Mouse (Mus musculus) heart, embryonic 11.5 days (tissue): ENCODE data around the gene Krit1. TPM values are rescaled to one million over a fixed set of nuclear protein-coding genes. Genes with fewer than 3 reads are reported as not detected.
"Not testable (repeated sequence)": the region's sequence is repeated elsewhere in the genome, so short reads cannot be mapped to it uniquely, and the experiment has no call there.

Experiments used
- ATAC-seq: fragments of 200-750 bp; cut with Nextera tagmentation; replicated peaks from 2 replicates; pipeline ENCODE4 v1.8.0; 2017; ENCODE audit warnings: moderate library complexity; ENCODE audit not compliant: insufficient number of reproducible peaks, low FRiP score, low TSS enrichment
- H3K27ac ChIP-seq: fragments of 300-500 bp; sonication (generic); 2 replicates; pipeline ENCODE4 v1.5.1; 2014; ENCODE audit warnings: mild to moderate bottlenecking, low read depth, low read length
- H3K27me3 ChIP-seq: fragments of 300-500 bp; sonication (generic); 2 replicates; pipeline ENCODE4 v1.6.1; 2014; ENCODE audit warnings: mild to moderate bottlenecking, low read length, mixed read lengths; ENCODE audit not compliant: control insufficient read depth, insufficient read depth
- H3K36me3 ChIP-seq: fragments of 300-500 bp; sonication (generic); 2 replicates; pipeline ENCODE4 v1.6.1; 2014; ENCODE audit warnings: mild to moderate bottlenecking, low read length, moderate library complexity, mixed read lengths; ENCODE audit not compliant: control insufficient read depth, insufficient read depth
- H3K4me1 ChIP-seq: fragments of 300-500 bp; sonication (generic); 2 replicates; pipeline ENCODE4 v1.6.1; 2014; ENCODE audit warnings: low read length; ENCODE audit not compliant: control insufficient read depth, insufficient read depth
- H3K4me2 ChIP-seq: fragments of 300-500 bp; sonication (generic); 2 replicates; pipeline ENCODE4 v1.6.1; 2014; ENCODE audit warnings: mild to moderate bottlenecking, moderate library complexity
- H3K4me3 ChIP-seq: fragments of 300-500 bp; sonication (generic); 2 replicates; pipeline ENCODE4 v1.5.1; 2014; ENCODE audit warnings: low read depth, low read length
- H3K9ac ChIP-seq: fragments of 300-500 bp; sonication (generic); 2 replicates; pipeline ENCODE4 v1.6.1; 2014; ENCODE audit warnings: mild to moderate bottlenecking, low read depth, low read length, moderate library complexity
- H3K9me3 ChIP-seq: fragments of 300-500 bp; sonication (generic); replicated peaks from 2 replicates; pipeline ENCODE4 v1.6.1; 2016; ENCODE audit warnings: low read length; ENCODE audit not compliant: control insufficient read depth
- WGBS: fragments of 180-500 bp; shearing (Covaris S2); extraction: QIAGEN DNeasy Blood & Tissue Kit; methylation state at CpG from one replicate; pipeline ENCODE4 v1.1.7; 2014; ENCODE audit not compliant: insufficient replicate concordance; 5-methylcytosine and 5-hydroxymethylcytosine counted together
- polyA plus RNA-seq: library from polyadenylated mRNA; unstranded; fragments of >200 nt; fragmentation: Nextera tagmentation; extraction: Ambion mirVana; gene quantifications from 2 replicates; pipeline ENCODE4 v1.2.1, GENCODE M21; 2014

Krit1 gene
- polyA plus RNA-seq, 1 experiment from 2014 or later: 44.4 TPM

DNA sequence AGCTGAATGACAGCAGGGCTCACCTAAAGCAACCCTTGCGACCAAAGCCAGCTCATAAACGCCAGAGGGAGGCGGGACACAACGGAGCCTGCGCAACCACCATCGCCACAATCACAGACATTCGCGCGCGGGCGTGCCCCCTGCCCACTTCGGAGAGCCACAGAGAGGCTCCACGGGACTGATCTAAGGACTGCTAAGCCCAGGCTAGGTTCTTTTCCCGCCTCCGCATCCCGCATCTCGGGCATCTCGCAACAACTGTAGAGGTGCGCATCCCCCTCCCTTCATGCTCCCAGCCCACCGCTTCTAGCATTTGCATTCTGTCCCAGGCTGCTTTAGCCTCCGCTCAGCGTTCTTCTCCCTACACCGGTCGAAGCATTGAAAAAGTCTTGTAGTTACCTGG lies 42.0 kb downstream of the Krit1 start, which contains the start of gene Lrrd1:
Gene Lrrd1, plus strand, starts transcription at position 148 of the 400 bp plus-strand sequence.
- Histone ChIP-seq H3K36me3 (no peaks in the 10 kb centered on the region), H3K4me2 (peak within 1 kb of the TSS; percentile 72), H3K4me3 (peak within 1 kb of the TSS; percentile 50), H3K9me3 (no peaks in the 10 kb centered on the region), H3K27ac (no peak within 1 kb of the TSS), H3K27me3 (no peaks in the 10 kb centered on the region), H3K4me1 (no peaks in the 10 kb centered on the region), H3K9ac (peak within 1 kb of the TSS; percentile 67)
- 6% methylated on average over 24 of the region's 24 CpGs for WGBS
- no peak for ATAC-seq

DNA sequence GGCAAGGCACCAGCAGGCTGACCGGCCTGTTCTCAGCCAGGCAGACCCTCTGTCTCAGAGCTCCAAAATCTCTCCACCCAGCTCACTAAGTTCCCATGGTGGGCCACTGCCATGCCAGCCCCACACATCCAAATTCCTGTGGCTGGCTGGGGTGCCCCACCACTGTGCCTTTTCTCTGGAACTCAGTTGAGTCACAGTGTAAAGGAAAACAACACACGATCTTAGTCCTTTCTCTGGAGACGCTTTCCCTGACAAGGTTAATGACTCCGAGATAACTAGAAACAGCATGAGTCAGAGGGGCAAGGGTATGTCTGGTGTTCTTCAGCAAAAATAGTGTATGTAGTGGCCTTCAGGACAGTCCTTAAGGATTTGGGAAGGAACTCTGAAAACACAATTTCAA lies 67.2 kb downstream of the Krit1 start:
- WGBS: 41% methylated on average over 4 of the region's 4 CpGs
- no peak for ATAC-seq
- Histone ChIP-seq H3K4me3 (no peak overlapping the region), H3K27me3 (no peaks in the 10 kb centered on the region), H3K36me3 (no peaks in the 10 kb centered on the region), H3K4me2 (no peak overlapping the region), H3K4me1 (no peaks in the 10 kb centered on the region), H3K9me3 (no peaks in the 10 kb centered on the region), H3K9ac (no peak overlapping the region), H3K27ac (no peak overlapping the region)

DNA sequence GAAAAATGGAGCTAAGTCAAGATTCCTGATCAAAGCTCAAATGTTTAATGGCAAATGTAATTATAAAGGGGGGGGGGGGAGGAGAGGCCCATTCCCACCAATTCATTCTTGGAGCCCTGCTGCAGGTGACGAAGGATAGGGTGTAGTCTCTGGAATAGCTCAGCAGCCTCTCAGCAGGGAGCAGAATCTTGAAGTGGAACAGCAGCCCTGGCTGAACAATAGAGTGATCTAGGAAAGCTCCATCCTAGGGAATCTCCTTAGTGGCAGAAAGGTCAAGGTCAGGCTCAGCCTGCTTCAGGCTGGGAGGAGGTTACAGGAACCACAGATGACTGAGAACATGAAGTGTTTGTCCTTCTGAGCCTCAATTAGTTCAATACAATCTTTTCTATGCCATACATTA lies 69.4 kb downstream of the Krit1 start:
- no peak overlapping the region for H3K4me3 ChIP-seq
- WGBS: 52% methylated on average over 1 of the region's 1 CpGs
- H3K4me2 ChIP-seq: no peak overlapping the region
- no peak for ATAC-seq
- no peak overlapping the region for H3K27ac ChIP-seq
- H3K9me3 ChIP-seq: no peaks in the 10 kb centered on the region
- no peaks in the 10 kb centered on the region for H3K27me3 ChIP-seq
- no peaks in the 10 kb centered on the region for H3K4me1 ChIP-seq
- no peaks in the 10 kb centered on the region for H3K36me3 ChIP-seq
- no peak overlapping the region for H3K9ac ChIP-seq

DNA sequence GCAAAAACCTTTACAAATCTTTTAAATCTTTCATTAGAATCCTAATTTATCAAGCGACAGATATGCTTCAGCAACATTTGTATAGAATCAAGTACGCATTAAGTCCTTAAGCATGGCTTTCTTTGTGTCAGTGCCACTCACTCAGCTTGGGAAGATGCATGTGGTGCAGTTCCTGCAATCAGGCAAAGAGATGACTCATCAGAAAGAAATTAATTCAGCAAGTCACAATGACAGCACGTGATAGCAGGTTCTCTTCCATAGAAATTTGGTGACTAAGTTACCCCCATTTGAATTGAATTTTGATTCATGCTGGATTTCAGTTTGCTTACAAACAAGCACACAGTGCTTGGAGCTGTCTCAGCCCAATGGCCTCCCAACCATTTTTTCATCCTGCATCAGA lies 70.5 kb downstream of the Krit1 start:
- Histone ChIP-seq H3K9me3 (no peaks in the 10 kb centered on the region), H3K4me2 (no peak overlapping the region), H3K36me3 (no peaks in the 10 kb centered on the region), H3K4me3 (no peak overlapping the region), H3K27ac (no peak overlapping the region), H3K9ac (no peak overlapping the region), H3K4me1 (no peaks in the 10 kb centered on the region), H3K27me3 (no peaks in the 10 kb centered on the region)
- no peak for ATAC-seq
- WGBS: 75% methylated on average over 3 of the region's 3 CpGs

DNA sequence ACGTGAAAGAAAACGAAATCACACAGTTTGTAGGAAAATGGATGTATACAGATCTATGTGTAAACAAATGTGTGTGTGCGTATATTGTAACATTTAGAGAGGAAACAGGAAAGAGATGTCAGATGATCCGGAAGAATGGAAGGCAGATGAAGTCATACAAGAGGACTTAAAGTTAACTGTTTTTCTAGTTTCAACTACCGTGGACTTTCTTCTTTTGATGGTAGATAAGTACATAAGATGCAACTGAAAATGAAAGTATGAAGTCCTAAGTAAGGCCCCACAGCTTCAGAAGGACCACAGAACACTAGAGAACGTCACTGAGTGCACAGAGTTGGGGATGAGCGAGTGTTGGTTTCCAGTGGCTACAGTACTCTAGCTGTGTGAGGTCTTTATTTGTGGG lies 83.9 kb downstream of the Krit1 start:
- not testable (repeated sequence) for ATAC-seq, H3K27me3 ChIP-seq, H3K36me3 ChIP-seq, H3K27ac ChIP-seq, H3K4me3 ChIP-seq, H3K4me2 ChIP-seq, H3K9ac ChIP-seq, H3K4me1 ChIP-seq, H3K9me3 ChIP-seq
- 79% methylated on average over 7 of the region's 7 CpGs for WGBS

DNA sequence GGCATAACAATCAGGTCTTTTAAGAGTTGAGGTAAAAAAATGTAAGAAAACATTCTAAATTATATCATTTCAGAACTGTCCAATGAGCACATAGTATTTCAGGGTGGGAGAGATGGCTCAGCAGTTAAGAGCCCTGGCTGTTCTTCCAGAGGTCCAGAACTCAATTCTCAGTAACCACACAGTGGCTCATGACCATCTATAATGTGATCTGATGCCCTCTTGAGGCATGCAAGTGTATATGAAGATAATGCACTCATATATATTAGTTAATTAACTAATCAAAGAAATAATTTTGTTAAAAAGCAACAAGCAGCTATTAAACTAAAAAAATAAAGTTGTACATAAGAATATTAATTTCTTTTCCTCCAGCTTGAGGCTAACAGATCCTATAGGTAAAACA lies 86.2 kb downstream of the Krit1 start:
- no peak overlapping the region for H3K9ac ChIP-seq
- H3K27ac ChIP-seq: no peak overlapping the region
- no peak for ATAC-seq
- H3K9me3 ChIP-seq: no peaks in the 10 kb centered on the region
- H3K27me3 ChIP-seq: no peaks in the 10 kb centered on the region
- H3K4me3 ChIP-seq: no peak overlapping the region
- no peaks in the 10 kb centered on the region for H3K4me1 ChIP-seq
- H3K36me3 ChIP-seq: no peaks in the 10 kb centered on the region
- no peak overlapping the region for H3K4me2 ChIP-seq

DNA sequence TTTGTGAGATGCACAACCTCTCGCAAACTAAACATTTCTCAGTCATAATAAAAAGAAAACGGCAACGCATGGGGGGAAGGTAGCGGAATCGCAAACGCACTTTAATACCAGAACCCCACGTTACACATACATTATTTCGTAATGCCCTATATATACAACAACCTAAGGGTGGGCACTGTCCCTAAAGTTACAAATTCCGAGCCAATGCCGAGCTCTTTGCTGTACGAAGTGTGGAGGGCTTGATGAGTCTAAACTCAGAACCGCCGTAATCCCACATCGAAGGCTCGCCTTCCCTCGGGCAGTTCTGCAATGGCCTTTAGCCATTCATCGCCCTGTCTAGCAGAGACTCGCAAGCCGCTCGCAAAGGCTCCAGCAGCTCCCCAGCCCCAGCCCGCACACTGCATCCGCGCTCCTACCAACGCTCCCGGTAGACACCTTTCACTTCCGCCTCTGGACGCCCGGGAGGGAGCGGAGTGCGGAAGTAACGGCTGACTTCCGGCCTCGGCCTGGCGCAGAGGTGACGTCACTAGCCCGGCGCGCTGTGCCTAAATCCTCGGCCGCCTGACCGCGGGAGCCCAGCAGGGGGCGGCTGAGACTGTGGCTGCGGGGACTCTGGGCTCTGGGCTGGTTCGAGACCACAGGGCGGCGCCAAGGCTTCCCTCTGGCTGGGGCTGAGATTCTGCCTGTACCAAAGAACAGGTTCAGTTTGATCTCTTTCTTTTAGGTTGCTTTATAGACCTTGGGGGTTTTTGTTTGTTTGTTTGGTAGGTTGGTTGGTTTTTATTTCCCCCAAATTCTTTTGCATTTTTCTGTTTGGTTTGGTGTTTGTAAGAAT lies 90.7 kb downstream of the Krit1 start, which contains the start of gene Mterf1a:
Gene Mterf1a, minus strand, starts transcription at position 475 of the 835 bp plus-strand sequence.
- not testable (repeated sequence) for H3K36me3 ChIP-seq, H3K27ac ChIP-seq, H3K27me3 ChIP-seq, H3K4me1 ChIP-seq, H3K9me3 ChIP-seq
- peak within 1 kb of the TSS; percentile 65 for H3K9ac ChIP-seq
- WGBS: 1% methylated on average over 7 of the region's 47 CpGs
- peak within 1 kb of the TSS; percentile 62 for H3K4me2 ChIP-seq
- ATAC-seq: peak; percentile 100
- peak within 1 kb of the TSS; percentile 38 for H3K4me3 ChIP-seq

DNA sequence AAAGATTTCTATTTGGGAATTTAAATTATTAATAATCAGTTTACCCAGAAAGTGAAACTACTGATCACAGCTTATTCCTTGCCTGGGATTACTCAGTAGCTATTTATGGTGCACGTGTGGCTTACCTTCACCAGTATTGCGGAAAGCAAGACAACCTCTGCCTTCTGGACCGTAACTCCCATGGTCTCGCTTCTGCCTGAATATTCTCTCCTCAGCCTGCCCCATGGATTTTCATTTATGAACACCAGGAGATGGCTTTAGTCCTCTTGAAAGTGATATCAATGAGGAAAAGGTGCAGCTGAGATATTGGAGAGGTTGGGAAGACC lies 91.3 kb downstream of the Krit1 start:
- H3K4me3 ChIP-seq, H3K4me1 ChIP-seq, H3K4me2 ChIP-seq, H3K9me3 ChIP-seq, H3K36me3 ChIP-seq, H3K27me3 ChIP-seq, H3K27ac ChIP-seq, ATAC-seq, H3K9ac ChIP-seq: not testable (repeated sequence)
- WGBS: 98% methylated on average over 4 of the region's 4 CpGs
